Mouse (Mus musculus) heart, postnatal 14 days (tissue): ENCODE data around the gene Acap1. TPM values are rescaled to one million over a fixed set of nuclear protein-coding genes. Genes with fewer than 3 reads are reported as not detected.
"Not testable (repeated sequence)": the region's sequence is repeated elsewhere in the genome, so short reads cannot be mapped to it uniquely, and the experiment has no call there.

Source experiments
- DNase-seq, 2 experiments: peaks; one replicate each; pipeline ENCODE4 v3.0.0; 2021 to 2022
- intact Hi-C: fragments of 180-260 bp; cut with DNase I; formaldehyde crosslinking; loops from one replicate; pipeline ENCODE4 v1.15.1; 2025
- long read RNA-seq, 2 experiments: library from polyadenylated mRNA; stranded (forward); transcript quantifications; one replicate each; pipeline ENCODE4 v2.0.0; 2021
- total RNA-seq, 2 experiments: library from RNA; stranded (reverse); gene quantifications; 2 replicates each; pipeline ENCODE4 v1.2.3; 2021

The Acap1 gene
- 1 to 10 TPM; 2.3 to 6.8 TPM for total RNA-seq
- long read RNA-seq, experiment 1, partial matches to known transcripts, result 2 of 9 reads
- long read RNA-seq, experiment 1, other reads (novel, unspliced or antisense), result 5 of 9 reads
- long read RNA-seq, experiment 2, partial matches to known transcripts, result 1 of 1 reads
- long read RNA-seq, experiment 2, other reads (novel, unspliced or antisense), result 0 of 1 reads

DNA sequence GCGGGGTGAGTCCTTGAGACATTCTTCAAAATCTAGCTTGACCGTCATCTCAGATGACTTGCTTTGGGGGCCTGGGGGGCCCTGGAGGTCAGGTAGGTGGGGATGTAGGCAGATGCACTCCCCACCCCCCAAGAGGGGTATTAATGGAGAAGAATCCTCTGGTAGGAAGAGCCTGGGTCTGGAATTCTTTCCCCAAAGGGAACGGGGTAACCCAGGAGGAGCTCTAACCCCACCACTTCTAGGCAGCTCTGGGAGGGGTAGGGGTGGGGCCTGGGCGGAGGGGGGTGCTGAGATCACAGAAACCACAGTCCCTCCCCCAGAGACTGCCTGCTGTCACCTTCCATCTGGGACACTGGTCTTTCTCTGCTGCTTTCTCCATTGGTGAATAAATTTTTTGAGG lies at the start of gene Acap1:
Gene Acap1, minus strand, starts transcription at position 249 of the 400 bp plus-strand sequence.
- peak in 1 of 2 experiments; percentile 1 for DNase-seq
- intact Hi-C loops, result no loop called here

DNA sequence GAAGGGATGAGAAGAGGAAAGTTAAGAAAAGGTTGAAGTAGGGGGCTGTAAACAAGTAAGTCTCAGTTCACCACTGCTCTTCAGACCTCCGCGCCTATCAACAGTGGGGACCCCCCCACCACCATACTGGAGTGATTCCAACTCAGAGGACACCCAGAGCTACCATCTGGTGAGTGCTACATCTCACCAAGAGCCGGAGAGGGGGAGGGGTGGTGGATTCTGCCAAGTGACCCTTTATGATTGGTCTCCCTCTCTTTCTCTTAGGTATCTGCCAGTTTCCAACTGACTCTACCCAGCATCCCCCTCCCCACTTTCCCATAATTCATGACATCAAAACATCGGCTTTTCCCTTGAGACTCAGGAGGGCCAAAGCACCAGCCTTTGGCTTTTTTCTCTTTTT lies 45.6 kb upstream of the Acap1 start:
- no peak for DNase-seq
- intact Hi-C loops, result no loop called here

DNA sequence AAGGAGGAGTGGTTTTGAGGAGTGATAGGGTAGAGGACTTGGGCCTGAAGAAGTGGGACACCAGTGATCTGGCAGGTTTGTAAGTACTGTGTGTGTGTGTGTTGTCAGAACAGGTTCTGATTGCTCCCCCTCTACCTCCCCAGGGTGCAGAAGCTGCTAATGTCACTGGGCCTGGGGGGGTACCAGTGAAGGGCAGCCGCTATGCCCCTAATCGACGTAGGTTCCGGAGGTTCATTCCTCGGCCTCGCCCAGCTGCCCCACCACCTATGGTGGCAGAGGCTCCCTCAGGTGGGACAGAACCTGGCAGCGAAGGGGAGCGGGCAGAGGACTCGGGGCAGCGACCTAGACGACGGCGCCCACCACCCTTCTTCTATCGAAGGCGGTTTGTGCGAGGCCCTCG lies 44.4 kb upstream of the Acap1 start:
- intact Hi-C loops, result loop anchor here (10.0 kb wide), 1 partner anchor 275 kb away; the partner anchor contains the start of gene Slc16a11

DNA sequence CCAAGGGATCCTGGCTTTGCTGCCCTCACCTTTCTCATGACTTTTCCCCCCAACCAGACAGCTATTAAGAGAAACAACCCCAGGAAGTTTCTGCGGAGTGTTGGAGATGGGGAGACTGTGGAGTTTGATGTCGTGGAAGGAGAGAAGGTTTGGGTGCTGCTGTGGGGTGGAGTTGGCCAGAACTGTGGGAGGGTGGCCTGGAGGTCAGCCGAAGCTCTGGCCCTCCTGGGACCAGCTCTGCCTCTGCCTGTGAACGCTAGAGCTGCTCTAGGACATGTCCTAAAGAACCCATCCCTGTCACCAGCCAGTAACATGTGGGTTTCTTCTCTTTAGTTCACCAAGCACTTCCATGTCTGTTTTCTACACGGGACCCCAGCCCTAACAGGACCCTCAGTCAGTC lies 43.8 kb upstream of the Acap1 start:
- peak in 1 of 2 experiments; percentile 32 for DNase-seq
- intact Hi-C loops, result loop anchor here (10.0 kb wide), 1 partner anchor 276 kb away; the partner anchor contains the start of gene Slc16a11

More for the DNA sequence above, 44.4 kb upstream of the Acap1 start:
- no peak for DNase-seq

DNA sequence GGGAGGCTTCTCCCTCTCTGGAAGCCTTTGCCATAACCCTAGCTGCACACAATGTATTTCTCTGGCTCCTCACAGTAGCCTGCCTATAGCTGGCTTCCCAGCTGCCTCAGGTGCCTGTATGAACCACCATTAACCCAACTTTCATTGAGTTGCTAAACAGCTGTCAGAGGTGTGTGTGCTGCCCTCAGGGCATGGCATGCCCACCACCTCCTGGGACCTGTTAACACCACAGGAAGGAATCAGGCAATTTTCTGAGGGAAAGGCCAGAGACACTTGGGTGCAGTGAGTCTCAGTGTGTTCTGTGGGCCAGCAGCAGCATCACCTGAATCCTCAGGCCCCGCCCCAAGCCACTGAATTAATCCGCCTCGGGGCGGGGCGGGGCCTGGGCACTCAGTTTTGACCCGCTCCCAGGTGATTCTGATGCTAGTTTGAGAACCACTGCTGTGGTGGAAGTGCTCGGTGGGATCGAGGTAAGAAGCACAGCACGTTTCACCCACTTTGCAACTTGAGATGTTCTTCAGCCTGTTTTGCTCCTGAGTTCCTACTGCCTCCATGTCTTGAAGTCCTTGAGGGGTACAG lies 43.2 kb upstream of the Acap1 start:
- intact Hi-C loops, result loop anchor here (10.0 kb wide), 1 partner anchor 276 kb away; the partner anchor contains the start of gene Slc16a11

DNA sequence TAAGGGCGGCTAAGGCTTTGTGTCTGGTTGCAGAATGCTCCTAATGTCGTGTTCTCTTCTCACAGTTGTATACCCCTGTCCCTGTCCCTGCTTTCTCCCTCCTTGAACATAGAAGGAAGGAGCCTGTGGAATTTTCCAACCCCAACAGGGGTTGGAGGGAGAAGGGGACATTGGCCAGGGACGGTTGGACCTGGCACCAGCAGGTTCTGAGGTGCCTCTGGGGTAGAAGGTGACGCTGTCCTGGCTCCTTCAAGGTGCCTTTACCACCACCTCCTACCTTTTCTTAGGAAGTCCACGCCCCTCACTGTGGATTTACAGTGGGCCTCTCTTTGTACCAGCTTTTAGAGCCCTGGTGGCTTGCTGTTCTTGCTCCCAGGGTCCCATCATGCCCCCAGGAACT lies 42.5 kb upstream of the Acap1 start:
- no peak for DNase-seq
- intact Hi-C loops, result loop anchor here (10.0 kb wide), 1 partner anchor 277 kb away; the partner anchor contains the start of gene Slc16a11

More for the DNA sequence above, 43.2 kb upstream of the Acap1 start:
- no peak for DNase-seq

DNA sequence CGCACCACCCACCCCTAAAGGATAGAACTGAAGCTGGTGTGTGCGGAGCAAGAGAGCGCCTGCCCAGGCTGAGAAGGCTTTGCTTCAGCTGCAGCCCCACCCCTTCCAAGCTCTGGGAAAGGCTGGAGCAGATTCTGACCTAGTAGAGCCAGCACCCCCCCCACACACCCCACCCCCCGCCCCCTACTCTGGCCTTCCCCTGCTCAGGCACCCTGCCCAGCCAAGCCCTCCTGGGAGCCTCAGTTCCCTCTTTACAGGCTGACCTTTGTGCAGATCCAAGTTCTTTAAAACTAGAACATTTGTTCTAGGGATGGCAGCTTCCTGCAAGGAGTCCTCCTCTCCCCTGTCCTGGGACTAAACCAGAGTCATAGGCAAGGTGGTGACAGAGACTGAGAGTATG lies 42.0 kb upstream of the Acap1 start:
- intact Hi-C loops, result loop anchor here (10.0 kb wide), 1 partner anchor 277 kb away; the partner anchor contains the start of gene Slc16a11

DNA sequence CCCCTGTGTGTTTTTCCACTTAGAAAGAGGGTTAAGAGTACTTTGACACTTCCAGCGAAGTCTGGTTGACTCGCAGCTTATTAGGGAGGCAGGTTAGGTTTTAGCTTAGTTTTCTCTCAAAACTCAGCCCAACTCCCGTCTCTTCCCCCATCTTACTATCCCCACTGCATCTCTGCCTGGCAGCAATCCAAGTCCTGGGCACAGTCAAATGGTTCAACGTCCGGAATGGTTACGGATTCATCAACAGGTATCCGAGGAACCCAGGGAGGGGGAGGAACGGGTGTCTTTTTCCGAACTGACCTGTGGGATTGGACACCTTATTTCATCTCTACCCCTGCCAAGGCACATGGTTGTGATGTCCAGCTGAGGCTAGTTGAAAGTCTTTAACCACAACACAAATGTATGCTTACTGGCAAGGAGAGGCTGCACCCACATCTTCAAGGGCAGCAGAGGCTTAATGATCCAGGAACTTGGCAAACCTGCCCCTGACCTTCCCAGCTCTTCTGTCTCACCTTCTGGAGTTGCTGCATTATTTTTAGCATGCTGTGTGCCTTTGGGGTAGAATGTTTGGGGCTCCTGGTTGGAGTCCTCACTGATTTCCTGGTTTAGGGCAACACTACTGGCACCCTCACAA lies 41.5 kb upstream of the Acap1 start:
- intact Hi-C loops, result loop anchor here (10.0 kb wide), 1 partner anchor 278 kb away; the partner anchor contains the start of gene Slc16a11
- DNase-seq, result peak in 1 of 2 experiments; percentile 37

More for the DNA sequence above, 42.0 kb upstream of the Acap1 start:
- DNase-seq, result peak; percentile 72 to 75

DNA sequence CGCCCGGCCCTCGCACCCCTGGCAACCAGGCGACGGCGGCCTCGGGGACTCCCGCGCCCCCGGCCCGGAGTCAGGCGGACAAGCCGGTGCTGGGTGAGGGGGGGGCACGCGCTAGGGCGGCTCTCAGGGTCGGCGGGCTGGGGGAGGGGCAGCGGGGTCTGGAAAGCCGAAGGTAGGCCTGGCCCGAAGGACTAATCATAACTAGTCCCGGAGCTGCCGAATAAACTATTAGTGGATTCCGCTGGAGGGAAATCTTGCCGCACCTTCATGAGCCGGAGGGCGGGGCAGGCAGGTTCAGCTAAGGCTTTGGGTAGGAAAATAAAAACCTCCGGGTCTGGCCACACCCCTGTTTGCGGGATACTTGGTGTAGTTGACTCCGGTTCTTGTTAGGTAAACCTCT lies 40.8 kb upstream of the Acap1 start:
- intact Hi-C loops, result loop anchor here (10.0 kb wide), 1 partner anchor 279 kb away; the partner anchor contains the start of gene Slc16a11
- peak in 1 of 2 experiments; percentile 32 for DNase-seq

DNA sequence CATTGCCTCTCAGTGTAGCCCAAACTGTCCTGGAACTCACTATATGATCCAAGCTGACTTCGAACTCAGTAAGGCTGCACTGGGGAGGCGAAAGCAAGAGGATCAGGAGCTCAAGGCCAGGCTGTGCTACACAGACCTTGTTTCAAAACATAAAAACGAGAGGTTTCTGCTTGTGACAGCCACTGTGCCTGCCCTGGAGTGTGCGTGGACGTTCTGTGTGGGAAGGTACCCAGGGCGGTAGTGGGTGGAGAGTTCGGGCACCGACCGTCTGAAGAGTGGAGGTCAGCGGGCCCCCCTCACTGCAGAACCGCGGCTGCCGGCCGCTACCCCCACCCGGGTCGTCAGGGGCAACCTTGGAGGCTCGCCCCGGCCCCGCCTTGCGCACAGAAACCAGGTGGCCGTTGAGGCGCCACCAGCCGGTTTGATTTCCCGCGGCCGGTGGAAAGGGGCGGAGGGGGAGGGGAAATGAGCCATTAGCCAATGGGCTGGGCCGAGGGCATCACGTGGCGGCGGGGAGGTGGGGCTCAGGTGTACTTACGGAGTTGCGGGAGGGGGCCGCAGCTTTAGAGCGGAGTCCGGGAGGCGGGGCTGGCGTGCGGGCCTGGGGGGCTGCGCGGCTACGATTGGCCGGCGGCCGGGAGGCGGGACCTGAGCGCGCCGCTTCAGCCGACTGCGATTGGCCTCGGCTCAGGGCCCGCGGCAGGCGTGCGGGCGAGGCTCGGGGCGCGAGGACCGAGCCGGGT lies 40.0 kb upstream of the Acap1 start, which contains the start of gene Ybx2:
Gene Ybx2, plus strand, starts transcription at position 660 of the 743 bp plus-strand sequence.
- intact Hi-C loops, result loop anchor here (2.0 to 10.0 kb wide), 2 partner anchors 69 to 279 kb away; partner anchors contain the start of gene Slc16a11
- peak; percentile 85 to 88 for DNase-seq

DNA sequence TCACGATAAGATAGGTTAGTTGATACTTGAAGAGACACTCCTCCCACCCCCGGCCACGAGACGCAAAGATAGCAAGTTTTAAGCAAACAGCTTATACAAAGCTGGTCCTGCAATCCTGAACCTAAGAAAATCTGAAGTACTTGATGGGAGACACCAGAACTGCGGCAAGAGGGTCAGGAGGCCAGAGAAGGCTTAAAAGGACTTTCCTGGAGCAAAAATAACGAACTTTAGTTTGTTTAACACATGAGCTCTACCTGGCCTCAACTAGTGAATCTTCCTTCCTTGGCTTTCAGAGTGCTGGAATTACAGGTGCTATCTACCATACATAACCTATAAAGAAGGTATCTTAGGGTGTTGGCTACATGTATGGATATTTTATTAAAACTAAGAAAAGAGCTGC lies 39.3 kb upstream of the Acap1 start:
- intact Hi-C loops, result loop anchor here (1.0 to 10.0 kb wide), 3 partner anchors 14 to 280 kb away; partner anchors contain the start of genes Slc16a11 and Slc2a4
- no peak for DNase-seq

DNA sequence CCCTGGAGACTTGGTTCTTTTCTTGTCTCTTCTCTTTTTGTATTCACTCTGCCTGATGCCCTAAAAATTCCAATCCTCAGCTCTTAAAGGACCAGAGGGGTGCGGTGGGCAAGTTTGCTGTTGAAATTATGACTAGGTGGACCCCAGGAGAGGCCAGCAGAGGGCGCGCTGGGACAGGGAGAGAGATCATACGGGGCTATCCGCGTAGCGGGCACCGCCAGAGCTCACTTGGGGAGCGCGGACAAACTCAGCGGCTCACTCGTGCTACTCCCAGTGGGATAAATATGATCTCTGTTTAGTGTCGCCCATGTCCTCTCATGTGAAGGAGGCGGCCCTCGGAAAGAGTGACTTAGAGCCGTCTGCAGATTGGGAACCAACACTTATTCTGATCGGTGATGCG lies 38.8 kb upstream of the Acap1 start:
- DNase-seq, result peak; percentile 95 to 98
- intact Hi-C loops, result loop anchor here (1.0 to 10.0 kb wide), 3 partner anchors 14 to 281 kb away; partner anchors contain the start of genes Slc16a11 and Slc2a4

DNA sequence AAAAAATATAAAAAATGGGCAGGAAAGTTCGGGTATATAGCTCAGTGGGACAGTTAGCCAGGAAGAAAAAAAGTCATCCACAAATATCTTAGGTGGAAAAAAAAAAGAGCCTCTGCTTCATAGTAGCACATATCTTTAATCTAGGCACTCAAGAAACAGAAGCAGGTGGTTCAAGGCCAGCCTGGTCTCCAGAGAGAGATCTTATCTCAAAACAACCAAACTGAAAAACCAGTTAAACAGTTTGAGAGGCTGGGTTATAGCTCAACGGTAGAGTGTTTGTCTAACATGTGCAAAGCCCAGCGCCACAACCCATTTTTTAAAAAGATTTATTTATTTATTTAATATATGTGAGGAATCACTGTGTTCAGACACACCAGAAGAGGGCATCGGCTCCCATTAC lies 37.7 kb upstream of the Acap1 start:
- intact Hi-C loops, result loop anchor here (10.0 kb wide), 1 partner anchor 282 kb away; the partner anchor contains the start of gene Slc16a11
- no peak for DNase-seq

DNA sequence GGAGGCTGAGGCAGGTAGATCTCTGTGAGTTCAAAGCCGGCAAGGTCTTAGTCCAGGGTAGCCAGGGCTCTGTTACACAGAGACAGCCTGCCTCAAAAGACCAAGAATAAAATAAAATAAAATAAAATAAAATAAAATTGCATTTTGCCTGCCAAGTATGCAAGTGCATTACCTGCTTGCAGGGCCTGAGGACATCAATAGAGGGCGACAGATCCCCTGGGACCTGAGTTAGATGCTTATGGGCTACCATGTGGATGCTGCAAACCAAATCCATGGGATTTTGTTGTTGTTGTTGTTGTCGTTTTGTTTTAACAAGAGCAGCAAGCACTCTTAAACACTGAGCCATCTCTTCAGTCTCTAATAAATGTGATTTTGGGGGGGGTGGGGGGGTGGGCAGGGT lies 36.9 kb upstream of the Acap1 start:
- intact Hi-C loops, result loop anchor here (10.0 kb wide), 1 partner anchor 283 kb away; the partner anchor contains the start of gene Slc16a11
- DNase-seq, result no peak

DNA sequence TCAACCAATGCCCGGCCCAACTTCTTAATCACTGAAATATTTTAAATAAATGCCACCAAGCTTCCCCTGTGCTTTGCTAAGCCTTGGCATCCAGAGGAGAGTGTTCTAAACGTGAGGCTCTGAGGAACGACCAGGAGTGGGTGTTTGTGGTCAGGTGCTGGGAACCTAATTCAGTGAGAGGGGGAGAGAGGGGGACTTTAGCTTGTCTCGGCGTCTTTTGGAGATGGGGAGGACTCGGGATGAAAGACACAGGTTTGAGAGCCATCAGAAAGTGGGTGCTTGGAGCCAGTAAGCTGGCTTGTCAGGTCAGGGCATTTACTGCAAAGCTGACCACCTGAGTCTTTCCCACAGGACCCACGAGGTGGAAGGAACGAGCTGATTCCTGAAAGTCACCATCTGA lies 36.4 kb upstream of the Acap1 start:
- intact Hi-C loops, result loop anchor here (10.0 kb wide), 1 partner anchor 283 kb away; the partner anchor contains the start of gene Slc16a11

DNA sequence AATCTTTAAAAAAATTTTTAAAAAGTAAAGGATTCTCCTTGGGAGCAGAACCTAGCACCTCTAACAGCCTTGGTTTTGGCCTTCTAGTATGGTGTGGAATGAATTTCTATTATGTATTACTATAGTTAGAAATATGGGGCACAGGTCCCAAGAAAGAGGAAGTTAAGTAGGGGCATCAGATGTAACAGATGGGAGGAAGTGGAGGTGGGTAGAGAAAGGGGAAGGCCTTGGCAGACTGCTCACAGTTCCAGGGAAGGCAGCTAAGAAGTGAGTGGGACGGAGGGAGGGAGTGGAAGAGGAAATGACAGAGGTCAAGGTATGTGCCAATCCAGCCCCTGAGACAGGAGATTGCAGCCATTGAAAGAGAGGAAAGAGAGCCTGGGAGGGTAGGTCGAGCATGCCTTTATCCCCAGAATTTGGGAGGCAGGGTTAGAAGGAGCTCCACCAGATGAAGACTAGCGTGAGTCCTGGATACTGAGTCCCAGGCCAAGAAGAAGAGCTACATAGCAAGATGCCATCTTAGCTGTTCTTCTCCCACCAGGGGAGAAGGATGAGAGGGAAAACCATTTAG lies 35.7 kb upstream of the Acap1 start:
- intact Hi-C loops, result loop anchor here (10.0 kb wide), 1 partner anchor 284 kb away; the partner anchor contains the start of gene Slc16a11
- DNase-seq, result no peak

More for the DNA sequence above, 36.4 kb upstream of the Acap1 start:
- no peak for DNase-seq

DNA sequence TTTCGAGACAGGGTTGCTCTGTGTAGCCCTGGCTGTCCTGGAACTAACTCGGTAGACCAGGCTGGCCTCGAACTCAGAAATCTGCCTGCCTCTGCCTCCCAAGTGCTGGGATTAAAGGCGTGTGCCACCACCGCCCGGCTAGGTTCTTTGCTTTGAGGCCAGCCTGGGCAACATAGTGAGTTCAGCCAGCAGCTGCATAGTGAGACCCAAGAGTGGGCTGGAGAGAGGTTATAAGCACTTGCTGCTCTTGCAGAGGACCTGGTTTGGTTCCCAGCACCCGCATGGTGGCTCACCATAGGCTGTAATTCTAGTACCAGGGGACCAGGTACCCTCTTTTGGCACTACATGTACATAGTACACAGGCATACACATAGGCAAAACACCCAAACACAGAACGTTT lies 34.8 kb upstream of the Acap1 start:
- intact Hi-C loops, result loop anchor here (10.0 kb wide), 1 partner anchor 285 kb away; the partner anchor contains the start of gene Slc16a11
- DNase-seq, result not testable (repeated sequence)

DNA sequence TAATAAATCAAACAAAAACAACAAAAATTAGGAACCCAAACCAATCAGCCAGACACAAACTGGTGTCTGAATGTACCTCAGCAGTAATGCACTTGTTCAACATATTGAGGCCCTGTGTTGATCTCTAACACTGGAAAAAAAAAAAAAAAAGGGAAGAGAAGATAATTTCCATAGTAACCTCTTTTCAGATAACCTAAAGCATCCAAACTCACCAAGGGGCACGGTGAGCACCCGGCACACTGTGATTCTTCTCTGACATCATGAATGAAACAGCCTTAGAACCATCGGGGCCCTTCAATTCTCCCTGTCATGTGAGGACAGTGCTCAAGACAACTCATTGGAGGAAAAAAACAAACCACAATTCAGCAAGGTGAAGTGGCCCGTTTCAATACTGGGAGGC lies 34.4 kb upstream of the Acap1 start:
- DNase-seq, result no peak
- intact Hi-C loops, result loop anchor here (10.0 kb wide), 1 partner anchor 285 kb away; the partner anchor contains the start of gene Slc16a11

DNA sequence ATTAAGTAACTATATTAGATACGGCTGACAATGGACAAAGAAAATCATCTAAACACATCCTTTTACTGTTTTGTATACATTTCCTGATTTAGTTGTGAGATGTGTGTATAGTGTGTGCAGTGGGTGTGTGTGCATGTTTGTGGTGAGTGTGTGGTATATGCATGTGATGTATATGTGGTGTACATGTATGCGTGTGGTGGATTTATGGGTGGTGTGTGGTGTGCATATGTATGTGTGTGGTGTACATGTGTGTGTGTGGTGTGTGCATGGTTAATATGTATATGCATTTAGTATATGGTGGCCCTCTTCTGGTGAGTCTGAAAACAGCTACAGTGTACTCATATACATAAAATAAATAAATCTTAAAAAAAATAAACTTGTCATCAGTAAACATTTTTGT lies 32.2 kb upstream of the Acap1 start:
- DNase-seq, result no peak
- intact Hi-C loops, result no loop called here
